Mouse (Mus musculus) kidney, adult 2 months (tissue): ENCODE results near the gene Sgcd. TPM values are rescaled to one million over a fixed set of nuclear protein-coding genes. Genes with fewer than 3 reads are reported as not detected.

Experiments
- DNase-seq: peaks from one replicate; pipeline ENCODE4 v3.0.0; 2021
- H3K27ac ChIP-seq: fragments of 200-500 bp; 2 replicates; pipeline ENCODE4 v1.5.1; 2012; ENCODE audit warnings: low read depth, low read length, control low read depth, inconsistent platforms; ENCODE audit not compliant: insufficient read depth
- H3K27me3 ChIP-seq: fragments of 200-500 bp; replicated peaks from 2 replicates; pipeline ENCODE4 v1.6.1; 2012; ENCODE audit warnings: mild to moderate bottlenecking, moderate library complexity, low read length, inconsistent platforms; ENCODE audit not compliant: control insufficient read depth, insufficient read depth
- H3K36me3 ChIP-seq: fragments of 200-500 bp; 2 replicates; pipeline ENCODE4 v1.6.1; 2012; ENCODE audit warnings: mild to moderate bottlenecking, moderate library complexity, low read length, inconsistent platforms; ENCODE audit not compliant: control insufficient read depth, insufficient read depth
- H3K4me1 ChIP-seq: fragments of 200-500 bp; 2 replicates; pipeline ENCODE4 v1.6.1; 2011; ENCODE audit warnings: low read length; ENCODE audit not compliant: control insufficient read depth, insufficient read depth
- H3K4me3 ChIP-seq: fragments of 200-500 bp; 2 replicates; pipeline ENCODE4 v1.5.1; 2011; ENCODE audit warnings: mild to moderate bottlenecking, low read depth, low read length, control low read depth; ENCODE audit not compliant: insufficient read depth
- CTCF ChIP-seq: fragments of 200-500 bp; conservative IDR thresholded peaks from 2 replicates; pipeline ENCODE4 v1.5.1; 2011; ENCODE audit warnings: low read depth, mild to moderate bottlenecking, control low read depth, low read length, moderate library complexity, mixed read lengths; ENCODE audit not compliant: insufficient read depth, insufficient read length
- POLR2A ChIP-seq: fragments of 200-500 bp; IDR thresholded peaks from one replicate; pipeline ENCODE4 v1.6.1; 2011; ENCODE audit warnings: low read depth, low read length, control low read depth
- WGBS: fragments of 180-500 bp; shearing (Covaris S2); methylation state at CpG from one replicate; pipeline ENCODE4 v1.1.7; 2018; 5-methylcytosine and 5-hydroxymethylcytosine counted together
- polyA plus RNA-seq: library from polyadenylated mRNA; depleted of rRNA; stranded (reverse); fragments of >200 nt; gene quantifications from 2 replicates; pipeline ENCODE4 v1.2.3, GENCODE M21; 2012

Sgcd gene
- polyA plus RNA-seq, 1 experiment = 0.74 TPM

GRCm38 (mm10) chr11:47376915-47377314, 611.9 kb downstream of the Sgcd start:
- no peak overlapping the region for H3K4me3 ChIP-seq
- TF ChIP-seq CTCF = no peak
- TF ChIP-seq POLR2A = no peak
- H3K27ac ChIP-seq = no peak overlapping the region
- no peaks in the 10 kb centered on the region for H3K27me3 ChIP-seq
- 71% methylated on average over 1 of the region's 1 CpGs for WGBS
- DNase-seq = no peak
- H3K36me3 ChIP-seq = no peaks in the 10 kb centered on the region
- no peaks in the 10 kb centered on the region for H3K4me1 ChIP-seq

- Histone ChIP-seq H3K4me3 (no peak overlapping the region), H3K36me3 (no peaks in the 10 kb centered on the region), H3K4me1 (no peaks in the 10 kb centered on the region), H3K27ac (no peak overlapping the region), H3K27me3 (no peaks in the 10 kb centered on the region)
- 69% methylated on average over 2 of the region's 2 CpGs for WGBS
- TF ChIP-seq POLR2A = no peak
- TF ChIP-seq CTCF = no peak
- DNase-seq = no peak
These were observed 617.2 kb downstream of the Sgcd start for GRCm38 (mm10) chr11:47371616-47372015.

- H3K4me1 ChIP-seq = no peaks in the 10 kb centered on the region
- no peak overlapping the region for H3K4me3 ChIP-seq
- no peak for DNase-seq
- 89% methylated on average over 2 of the region's 2 CpGs for WGBS
- no peaks in the 10 kb centered on the region for H3K27me3 ChIP-seq
- H3K27ac ChIP-seq = no peak overlapping the region
- no peaks in the 10 kb centered on the region for H3K36me3 ChIP-seq
- TF ChIP-seq CTCF (no peak), POLR2A (no peak)
These were observed 637.2 kb downstream of the Sgcd start for GRCm38 (mm10) chr11:47351585-47351984.

- 26% methylated on average over 2 of the region's 2 CpGs for WGBS
- no peaks in the 10 kb centered on the region for H3K36me3 ChIP-seq
- no peaks in the 10 kb centered on the region for H3K4me1 ChIP-seq
- no peaks in the 10 kb centered on the region for H3K27me3 ChIP-seq
- no peak overlapping the region for H3K27ac ChIP-seq
- H3K4me3 ChIP-seq = no peak overlapping the region
- TF ChIP-seq POLR2A (no peak), CTCF (no peak)
- peak; percentile 1 for DNase-seq
These were observed 645.3 kb downstream of the Sgcd start for GRCm38 (mm10) chr11:47343486-47343885.

- no peaks in the 10 kb centered on the region for H3K27me3 ChIP-seq
- DNase-seq = no peak
- no peaks in the 10 kb centered on the region for H3K4me1 ChIP-seq
- TF ChIP-seq CTCF (no peak), POLR2A (no peak)
- H3K36me3 ChIP-seq = no peaks in the 10 kb centered on the region
- WGBS = 87% methylated on average over 2 of the region's 2 CpGs
- H3K27ac ChIP-seq = no peak overlapping the region
- no peak overlapping the region for H3K4me3 ChIP-seq
These were observed 655.1 kb downstream of the Sgcd start for GRCm38 (mm10) chr11:47333702-47334101.

GRCm38 (mm10) chr11:47305579-47305978, 683.2 kb downstream of the Sgcd start:
- H3K4me1 ChIP-seq = peaks cover 2% of the 10 kb centered on the region; the same call in 1 of the 2 replicates
- TF ChIP-seq CTCF (no peak), POLR2A (no peak)
- H3K36me3 ChIP-seq = no peaks in the 10 kb centered on the region
- no peak overlapping the region for H3K4me3 ChIP-seq
- peak; percentile 18 for DNase-seq
- H3K27me3 ChIP-seq = no peaks in the 10 kb centered on the region
- no peak overlapping the region for H3K27ac ChIP-seq

GRCm38 (mm10) chr11:47304702-47305450, 683.9 kb downstream of the Sgcd start:
- H3K4me3 ChIP-seq = no peak overlapping the region
- peak; percentile 74 for DNase-seq
- no peaks in the 10 kb centered on the region for H3K36me3 ChIP-seq
- WGBS = 44% methylated on average over 12 of the region's 12 CpGs
- no peak for TF ChIP-seq CTCF
- TF ChIP-seq POLR2A = no peak
- H3K4me1 ChIP-seq = peaks cover 2% of the 10 kb centered on the region; the same call in 1 of the 2 replicates
- H3K27me3 ChIP-seq = no peaks in the 10 kb centered on the region
- no peak overlapping the region for H3K27ac ChIP-seq
